Mouse (Mus musculus) lung, postnatal 0 days (tissue): Measurements from ENCODE around the gene Chic2.

Experiments used
- CTCF ChIP-seq: IDR thresholded peaks from 2 replicates; pipeline ENCODE4 v1.5.1; 2016; ENCODE audit warnings: antibody characterized with exemption, mild to moderate bottlenecking
- EP300 ChIP-seq: IDR thresholded peaks from 2 replicates; pipeline ENCODE4 v1.6.1; 2016; ENCODE audit warnings: antibody characterized with exemption, mild to moderate bottlenecking, control low read depth

DNA sequence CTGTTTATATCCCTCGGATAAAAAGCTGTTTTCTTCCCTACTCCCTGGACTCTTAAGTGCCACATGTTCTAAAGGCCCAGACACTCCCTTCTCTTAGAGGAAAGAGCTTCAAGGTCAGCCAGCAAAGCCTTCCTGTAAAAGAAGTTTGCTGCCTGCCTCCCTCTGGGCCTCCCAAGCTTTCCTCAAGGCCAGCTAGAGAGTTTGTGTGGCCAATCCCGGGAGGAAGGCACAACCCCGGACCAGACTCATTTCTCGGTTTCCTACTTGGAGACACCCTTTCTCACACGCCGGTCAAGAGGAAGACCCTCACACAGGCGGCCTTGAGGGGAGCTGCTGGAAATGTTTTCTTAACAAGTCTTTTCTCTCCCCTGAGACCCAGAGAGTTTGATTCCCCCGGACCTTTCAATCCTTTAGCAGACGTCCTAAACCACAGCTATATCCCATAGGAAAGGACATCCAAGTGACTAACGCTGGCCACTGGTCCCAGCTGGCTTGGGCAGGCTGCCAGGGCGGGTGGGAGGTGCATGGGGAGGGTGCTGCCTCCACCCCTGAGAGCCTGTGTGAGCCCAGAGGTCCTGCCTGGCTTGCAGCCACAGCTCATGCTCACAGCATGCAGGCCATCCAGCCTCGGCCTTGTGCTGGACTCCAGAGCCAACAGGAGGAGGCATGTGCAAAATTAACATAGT is 69.7 kb downstream of the Chic2 start:
- TF ChIP-seq CTCF (no peak), EP300 (0 out of 2 replicates have a peak, but pooled peaks have one; percentile 9)
